Mouse (Mus musculus): ENCODE results near the gene Dlgap1. TPM values are rescaled to one million over a fixed set of nuclear protein-coding genes. Genes with fewer than 3 reads are reported as not detected.

Dlgap1 gene
- polyA plus RNA-seq, 1 experiment from 2014 or later: 3.5 TPM

GRCm38 (mm10) chr17:70690598-70690997 is 721.7 kb downstream of the Dlgap1 start:
- H3K27me3 ChIP-seq: no peaks in the 10 kb centered on the region
- no peak for ATAC-seq (ENCODE audit: insufficient number of reproducible peaks, insufficient read depth, low FRiP score, low TSS enrichment, low read depth)
- H3K4me1 ChIP-seq (replicated peaks): no peaks in the 10 kb centered on the region
- no peak overlapping the region for H3K4me3 ChIP-seq (replicated peaks)
- H3K36me3 ChIP-seq: no peaks in the 10 kb centered on the region
- H3K9me3 ChIP-seq: no peaks in the 10 kb centered on the region
- H3K9ac ChIP-seq (replicated peaks): no peak overlapping the region
- 91% methylated on average over 8 of the region's 8 CpGs for WGBS
- no peak overlapping the region for H3K27ac ChIP-seq
- H3K4me2 ChIP-seq: no peak overlapping the region

DNA sequence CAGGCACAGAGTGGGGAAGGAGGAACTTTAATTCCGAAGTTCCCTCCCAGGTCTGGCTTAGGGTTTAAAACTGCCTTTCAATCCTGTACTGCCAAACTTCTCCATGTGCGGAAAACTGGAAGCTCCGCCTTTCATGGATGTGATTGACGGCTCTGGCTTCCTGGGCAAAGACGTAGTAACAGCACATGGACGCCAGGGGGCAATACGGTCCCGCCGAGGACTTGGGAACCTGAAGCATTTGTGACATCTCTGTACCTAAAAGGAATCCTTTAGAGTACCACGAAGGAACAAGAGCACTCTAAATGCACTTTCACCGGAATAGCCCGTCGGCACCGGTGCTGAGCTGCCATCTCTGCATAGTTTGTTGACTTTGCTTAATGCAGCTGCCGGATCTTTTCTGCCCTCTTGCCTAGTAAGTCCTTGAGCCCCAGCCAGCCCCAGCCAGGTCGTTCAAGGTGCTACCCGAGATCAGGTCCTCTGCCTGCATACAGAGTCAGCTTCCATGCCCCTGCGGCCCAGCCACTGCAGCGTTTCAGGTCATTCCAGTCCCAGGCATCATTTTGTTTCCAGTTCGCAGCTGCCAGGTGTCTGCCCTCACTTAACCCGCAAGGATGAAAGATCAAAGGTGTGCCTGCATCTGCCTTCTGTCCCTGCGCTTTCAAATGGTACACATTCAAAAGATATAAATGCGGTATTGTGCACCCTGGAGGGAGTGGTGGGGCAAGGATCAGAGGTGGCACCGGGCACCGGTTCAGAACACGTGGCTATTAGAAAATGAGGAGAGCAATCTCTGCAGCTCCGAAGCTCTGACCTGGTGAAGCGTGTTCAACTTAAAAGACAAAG is 738.3 kb downstream of the Dlgap1 start:
- 2% methylated on average over 28 of the region's 28 CpGs for WGBS
- peaks cover 13% of the 10 kb centered on the region; the same call in 1 of the 2 replicates for H3K4me1 ChIP-seq (replicated peaks)
- peaks cover 10% of the 10 kb centered on the region for H3K27me3 ChIP-seq
- ATAC-seq (ENCODE audit: insufficient number of reproducible peaks, insufficient read depth, low FRiP score, low TSS enrichment, low read depth): peak; percentile 60; the same call in 1 of the 2 replicates
- H3K36me3 ChIP-seq: no peaks in the 10 kb centered on the region
- H3K4me3 ChIP-seq (replicated peaks): peak overlapping the region; percentile 23
- H3K9ac ChIP-seq (replicated peaks): no peak overlapping the region; the same call in 1 of the 2 replicates
- H3K27ac ChIP-seq: no peak overlapping the region
- peak overlapping the region; percentile 59 for H3K4me2 ChIP-seq
- no peaks in the 10 kb centered on the region for H3K9me3 ChIP-seq

DNA sequence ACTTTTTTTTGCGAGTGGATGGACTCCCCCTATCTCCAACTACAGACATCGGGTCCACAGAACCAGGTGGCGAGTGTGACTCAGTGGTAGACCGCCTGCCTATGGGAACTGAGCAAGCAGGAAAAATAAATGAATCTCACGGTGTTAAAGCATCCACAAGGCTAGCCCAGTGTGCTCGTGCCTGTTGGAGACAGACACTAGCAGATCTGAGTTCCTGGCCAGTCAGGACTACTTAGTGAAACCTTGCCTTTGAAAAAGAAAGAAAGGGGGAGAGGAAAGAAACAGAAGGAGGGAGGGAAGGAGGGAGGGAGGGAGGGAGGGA is 738.9 kb downstream of the Dlgap1 start:
- no peak overlapping the region for H3K9ac ChIP-seq (replicated peaks)
- 0 out of 2 replicates have a peak, but pooled peaks have one; percentile 23 for ATAC-seq (ENCODE audit: insufficient number of reproducible peaks, insufficient read depth, low FRiP score, low TSS enrichment, low read depth)
- no peaks in the 10 kb centered on the region for H3K36me3 ChIP-seq
- H3K4me1 ChIP-seq (replicated peaks): peaks cover 17% of the 10 kb centered on the region; the same call in 1 of the 2 replicates
- WGBS: 31% methylated on average over 6 of the region's 6 CpGs
- no peak overlapping the region for H3K27ac ChIP-seq
- no peak overlapping the region for H3K4me3 ChIP-seq (replicated peaks)
- H3K9me3 ChIP-seq: no peaks in the 10 kb centered on the region
- H3K4me2 ChIP-seq: peak overlapping the region; percentile 59
- H3K27me3 ChIP-seq: peaks cover 10% of the 10 kb centered on the region

DNA sequence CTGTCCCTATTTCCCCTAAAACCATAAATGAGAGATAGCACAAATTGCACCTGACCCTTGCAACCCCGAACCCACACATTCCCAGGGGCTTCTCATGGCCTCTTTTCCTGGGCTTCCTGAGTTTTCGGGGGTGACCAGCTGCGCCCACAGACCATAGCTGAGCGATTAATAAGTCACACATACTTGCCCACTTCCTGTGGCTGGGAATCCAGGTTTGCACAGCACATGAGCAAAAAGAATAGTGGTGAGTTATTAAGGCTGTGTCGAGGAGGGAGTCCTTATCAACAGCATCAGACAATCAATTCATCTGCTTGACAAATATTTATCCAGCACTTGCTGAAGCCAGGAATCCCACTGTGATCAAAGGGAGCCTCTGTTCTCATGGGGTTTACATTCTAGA is 740.7 kb downstream of the Dlgap1 start:
- WGBS: 66% methylated on average over 5 of the region's 5 CpGs
- no peak for ATAC-seq (ENCODE audit: insufficient number of reproducible peaks, insufficient read depth, low FRiP score, low TSS enrichment, low read depth)

GRCm38 (mm10) chr17:70713470-70713869 is 744.6 kb downstream of the Dlgap1 start:
- H3K4me2 ChIP-seq: no peak overlapping the region
- 0 out of 2 replicates have a peak, but pooled peaks cover 5% of the 10 kb centered on the region for H3K4me1 ChIP-seq (replicated peaks)
- H3K27ac ChIP-seq: no peak overlapping the region
- H3K4me3 ChIP-seq (replicated peaks): no peak overlapping the region
- 0 out of 2 replicates have a peak, but pooled peaks cover 4% of the 10 kb centered on the region for H3K27me3 ChIP-seq
- no peaks in the 10 kb centered on the region for H3K36me3 ChIP-seq
- no peak for ATAC-seq (ENCODE audit: insufficient number of reproducible peaks, insufficient read depth, low FRiP score, low TSS enrichment, low read depth)
- H3K9ac ChIP-seq (replicated peaks): no peak overlapping the region
- 59% methylated on average over 10 of the region's 10 CpGs for WGBS
- H3K9me3 ChIP-seq: no peaks in the 10 kb centered on the region

More for the DNA sequence above, 740.7 kb downstream of the Dlgap1 start:
- no peaks in the 10 kb centered on the region for H3K9me3 ChIP-seq
- H3K27me3 ChIP-seq: peaks cover 10% of the 10 kb centered on the region
- no peak overlapping the region for H3K9ac ChIP-seq (replicated peaks)
- no peak overlapping the region for H3K4me3 ChIP-seq (replicated peaks)
- H3K27ac ChIP-seq: no peak overlapping the region
- peaks cover 17% of the 10 kb centered on the region; the same call in 1 of the 2 replicates for H3K4me1 ChIP-seq (replicated peaks)
- H3K4me2 ChIP-seq: no peak overlapping the region
- H3K36me3 ChIP-seq: no peaks in the 10 kb centered on the region

GRCm38 (mm10) chr17:70719684-70720324 is 750.9 kb downstream of the Dlgap1 start:
- Histone ChIP-seq H3K36me3 (no peaks in the 10 kb centered on the region), H3K27ac (0 out of 2 replicates have a peak overlapping the region, but pooled peaks have one; percentile 13), H3K27me3 (no peaks in the 10 kb centered on the region), H3K4me3 (replicated peaks) (no peak overlapping the region), H3K9ac (replicated peaks) (no peak overlapping the region), H3K9me3 (no peaks in the 10 kb centered on the region), H3K4me2 (no peak overlapping the region), H3K4me1 (replicated peaks) (no peaks in the 10 kb centered on the region; the same call in 1 of the 2 replicates)
- 86% methylated on average over 11 of the region's 11 CpGs for WGBS
- no peak for ATAC-seq (ENCODE audit: insufficient number of reproducible peaks, insufficient read depth, low FRiP score, low TSS enrichment, low read depth)

DNA sequence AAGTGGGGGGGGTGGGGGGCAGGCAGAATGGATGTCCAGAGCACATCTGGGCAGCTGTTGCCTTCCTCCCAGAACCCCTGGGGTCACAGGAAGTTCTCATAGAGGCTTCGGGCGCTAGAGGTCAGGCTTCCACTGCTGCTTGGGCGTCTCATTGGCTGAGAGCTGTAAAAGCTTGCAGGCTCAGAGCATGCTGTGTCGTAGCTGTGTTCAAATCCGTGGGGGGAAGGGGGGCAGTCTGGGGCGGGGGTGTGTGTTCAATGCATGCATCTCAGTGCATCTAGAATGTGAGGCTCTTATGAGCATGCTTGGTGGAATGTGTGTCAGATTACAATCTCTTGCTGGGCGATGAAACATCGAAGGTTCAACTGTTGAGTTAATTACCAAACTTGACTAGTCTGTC is 751.9 kb downstream of the Dlgap1 start:
- Histone ChIP-seq H3K4me1 (replicated peaks) (no peaks in the 10 kb centered on the region; the same call in 1 of the 2 replicates), H3K36me3 (no peaks in the 10 kb centered on the region), H3K4me2 (peak overlapping the region; percentile 13; the same call in 1 of the 2 replicates), H3K9me3 (no peaks in the 10 kb centered on the region), H3K9ac (replicated peaks) (no peak overlapping the region), H3K27me3 (no peaks in the 10 kb centered on the region), H3K27ac (no peak overlapping the region), H3K4me3 (replicated peaks) (no peak overlapping the region)
- ATAC-seq (ENCODE audit: insufficient number of reproducible peaks, insufficient read depth, low FRiP score, low TSS enrichment, low read depth): peak; percentile 52; the same call in 1 of the 2 replicates
- 12% methylated on average over 6 of the region's 8 CpGs for WGBS

DNA sequence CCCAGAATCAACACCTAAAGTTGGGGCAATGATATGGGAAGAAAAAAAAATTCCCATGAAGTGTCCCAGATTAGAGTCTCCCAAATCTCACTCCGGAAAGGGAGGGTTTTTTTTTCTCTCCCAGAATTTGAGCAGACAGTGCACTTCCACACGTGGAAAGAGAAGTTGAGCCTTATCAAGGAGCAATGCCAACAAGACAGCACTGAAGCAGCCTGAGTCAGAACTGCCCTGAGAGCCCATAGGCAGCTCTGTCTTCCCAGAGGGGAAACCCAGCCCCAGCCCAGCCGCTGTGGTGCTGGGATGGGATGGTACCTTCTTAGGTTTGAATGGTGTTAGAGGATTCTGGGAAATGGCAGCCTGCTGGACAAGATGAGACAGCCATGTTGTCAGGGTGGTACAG is 753.3 kb downstream of the Dlgap1 start:
- no peaks in the 10 kb centered on the region for H3K36me3 ChIP-seq
- no peak overlapping the region for H3K4me3 ChIP-seq (replicated peaks)
- H3K4me1 ChIP-seq (replicated peaks): no peaks in the 10 kb centered on the region; the same call in 1 of the 2 replicates
- H3K9me3 ChIP-seq: no peaks in the 10 kb centered on the region
- no peak for ATAC-seq (ENCODE audit: insufficient number of reproducible peaks, insufficient read depth, low FRiP score, low TSS enrichment, low read depth)
- no peaks in the 10 kb centered on the region for H3K27me3 ChIP-seq
- no peak overlapping the region for H3K4me2 ChIP-seq
- 88% methylated on average over 3 of the region's 3 CpGs for WGBS
- no peak overlapping the region for H3K9ac ChIP-seq (replicated peaks)
- H3K27ac ChIP-seq: no peak overlapping the region

- Histone ChIP-seq H3K4me3 (replicated peaks) (no peak overlapping the region), H3K4me2 (no peak overlapping the region), H3K27ac (no peak overlapping the region), H3K4me1 (replicated peaks) (no peaks in the 10 kb centered on the region), H3K36me3 (no peaks in the 10 kb centered on the region), H3K27me3 (no peaks in the 10 kb centered on the region), H3K9ac (replicated peaks) (no peak overlapping the region), H3K9me3 (no peaks in the 10 kb centered on the region)
- 84% methylated on average over 5 of the region's 5 CpGs for WGBS
- no peak for ATAC-seq (ENCODE audit: insufficient number of reproducible peaks, insufficient read depth, low FRiP score, low TSS enrichment, low read depth)
Measured at GRCm38 (mm10) chr17:70728719-70729281, 759.9 kb downstream of the Dlgap1 start.

- H3K9ac ChIP-seq (replicated peaks): no peak overlapping the region
- peaks cover 16% of the 10 kb centered on the region for H3K4me1 ChIP-seq (replicated peaks)
- whole genome bisulfite sequencing: 80% methylated on average over 3 of the region's 3 CpGs
- no peaks in the 10 kb centered on the region for H3K9me3 ChIP-seq
- no peaks in the 10 kb centered on the region for H3K27me3 ChIP-seq
- no peaks in the 10 kb centered on the region for H3K36me3 ChIP-seq
- H3K27ac ChIP-seq: no peak overlapping the region
- no peak for ATAC-seq (ENCODE audit: insufficient number of reproducible peaks, insufficient read depth, low FRiP score, low TSS enrichment, low read depth)
- H3K4me2 ChIP-seq: no peak overlapping the region
- H3K4me3 ChIP-seq (replicated peaks): no peak overlapping the region
Measured at GRCm38 (mm10) chr17:70734728-70735127, 765.9 kb downstream of the Dlgap1 start.

GRCm38 (mm10) chr17:70735396-70735795 is 766.5 kb downstream of the Dlgap1 start:
- Histone ChIP-seq H3K4me2 (no peak overlapping the region), H3K9ac (replicated peaks) (no peak overlapping the region), H3K4me3 (replicated peaks) (no peak overlapping the region), H3K9me3 (no peaks in the 10 kb centered on the region), H3K36me3 (no peaks in the 10 kb centered on the region), H3K27me3 (no peaks in the 10 kb centered on the region), H3K4me1 (replicated peaks) (peaks cover 16% of the 10 kb centered on the region), H3K27ac (no peak overlapping the region)
- WGBS: 75% methylated on average over 3 of the region's 3 CpGs
- ATAC-seq (ENCODE audit: insufficient number of reproducible peaks, insufficient read depth, low FRiP score, low TSS enrichment, low read depth): no peak

Measured in limb, embryonic 12.5 days (tissue).